Mouse (Mus musculus) ES-E14 (cell line): ENCODE results near the gene Prdx6. TPM values are rescaled to one million over a fixed set of nuclear protein-coding genes. Genes with fewer than 3 reads are reported as not detected.
"Not testable (repeated sequence)": the region's sequence is repeated elsewhere in the genome, so short reads cannot be mapped to it uniquely, and the experiment has no call there.

Experiments
- DNase-seq: peaks from one replicate; pipeline ENCODE4 v3.0.0-alpha.2; 2013; ENCODE audit warnings: low read depth, low spot score
- H3K27ac ChIP-seq: 2 replicates; pipeline ENCODE4 v1.5.1; 2012; ENCODE audit warnings: low read depth, mild to moderate bottlenecking, low read length, moderate library complexity, mixed read lengths; ENCODE audit not compliant: poor library complexity, insufficient read depth, severe bottlenecking
- H3K36me3 ChIP-seq: 2 replicates; pipeline ENCODE4 v1.6.1; 2012; ENCODE audit warnings: mild to moderate bottlenecking, low read length, moderate library complexity, mixed read lengths; ENCODE audit not compliant: control insufficient read depth, poor library complexity, insufficient read depth, severe bottlenecking
- H3K4me1 ChIP-seq, 2 experiments: fragments of 150-350 bp in 1 of 2; sonication (generic) in 1 of 2; 2 replicates each; pipeline ENCODE4 v1.6.1; 2012; ENCODE audit warnings: low read length in 2 of 2, mild to moderate bottlenecking in 1 of 2, mixed read lengths in 1 of 2; ENCODE audit not compliant: control insufficient read depth in 2 of 2, insufficient read depth in 2 of 2, poor library complexity in 1 of 2
- H3K4me3 ChIP-seq, 2 experiments: fragments of 150-350 bp in 1 of 2; sonication (generic) in 1 of 2; 2 replicates each; pipeline ENCODE4 v1.5.1; 2012; ENCODE audit warnings: low read length in 2 of 2, low read depth in 1 of 2, mild to moderate bottlenecking in 1 of 2, mixed read lengths in 1 of 2; ENCODE audit not compliant: insufficient read depth in 1 of 2, poor library complexity in 1 of 2, severe bottlenecking in 1 of 2
- H3K9ac ChIP-seq: 2 replicates; pipeline ENCODE4 v1.6.1; 2012; ENCODE audit warnings: low read depth, mild to moderate bottlenecking, low read length, mixed read lengths; ENCODE audit not compliant: poor library complexity, insufficient read depth, severe bottlenecking
- H3K9me3 ChIP-seq: fragments of 150-350 bp; sonication (generic); 2 replicates; pipeline ENCODE4 v1.6.1; 2012; ENCODE audit warnings: low read depth, mild to moderate bottlenecking, low read length; ENCODE audit not compliant: control insufficient read depth, insufficient read depth
- CHD2 ChIP-seq: IDR thresholded peaks from 2 replicates; pipeline ENCODE4 v1.6.1; 2014; ENCODE audit warnings: mild to moderate bottlenecking, low read depth, low read length, inconsistent platforms
- HCFC1 ChIP-seq: IDR thresholded peaks from 2 replicates; pipeline ENCODE4 v1.6.1; 2012; ENCODE audit warnings: low read length, inconsistent platforms, borderline replicate concordance; ENCODE audit not compliant: insufficient read depth
- MAFK ChIP-seq: IDR thresholded peaks from 2 replicates; pipeline ENCODE4 v1.6.1; 2014; ENCODE audit warnings: mild to moderate bottlenecking, low read depth, low read length, inconsistent platforms; ENCODE audit not compliant: insufficient read depth
- ZC3H11A ChIP-seq: IDR thresholded peaks from 2 replicates; pipeline ENCODE4 v1.6.1; 2012; ENCODE audit warnings: low read depth, mild to moderate bottlenecking, inconsistent platforms, low read length, borderline replicate concordance
- ZNF384 ChIP-seq: IDR thresholded peaks from 2 replicates; pipeline ENCODE4 v1.6.1; 2012; ENCODE audit warnings: low read depth, low read length, inconsistent platforms
- in situ Hi-C, 2 experiments: fragments of 600-800 bp; cut with MboI; formaldehyde crosslinking; loops; one replicate each; pipeline ENCODE4 v1.15.1; 2025; ENCODE audit warnings: low sequenced_read_pairs in 2 of 2, inconsistent platforms in 1 of 2; ENCODE audit not compliant: unreplicated experiment in 2 of 2
- total RNA-seq: library from RNA; depleted of rRNA; stranded (reverse); fragments of 300-350 nt; gene quantifications from 2 replicates; pipeline ENCODE4 v1.2.3, GENCODE M21; 2012

Gene Prdx6
- total RNA-seq, 1 experiment, result 390 TPM

- H3K9ac ChIP-seq, result no peak overlapping the region
- no peak for DNase-seq
- no peaks in the 10 kb centered on the region for H3K9me3 ChIP-seq
- 0 out of 4 replicates have a peak, but pooled peaks cover 0 to 2% of the 10 kb centered on the region in 2 experiments for H3K4me1 ChIP-seq
- TF ChIP-seq CHD2, result no peak
- no peak for TF ChIP-seq ZC3H11A
- no peak for TF ChIP-seq MAFK
- no peak for TF ChIP-seq HCFC1
- TF ChIP-seq ZNF384, result no peak
- in situ Hi-C loops, result loop anchor here in 1 of 2 experiments (10.0 kb wide), 1 partner anchor 65 kb away; no protein-coding TSS in a partner anchor
- no peak overlapping the region for H3K4me3 ChIP-seq
- H3K36me3 ChIP-seq, result no peaks in the 10 kb centered on the region
- H3K27ac ChIP-seq, result no peak overlapping the region
Observed at GRCm38 (mm10) chr1:161219816-161220215, 31.2 kb downstream of the Prdx6 start.

- Histone ChIP-seq H3K9me3 (no peaks in the 10 kb centered on the region), H3K4me1 (no peaks in the 10 kb centered on the region), H3K9ac (no peak overlapping the region), H3K36me3 (no peaks in the 10 kb centered on the region), H3K4me3 (no peak overlapping the region), H3K27ac (no peak overlapping the region)
- peak; percentile 59 for DNase-seq
- TF ChIP-seq ZC3H11A, result peak; percentile 92
- no peak for TF ChIP-seq MAFK
- in situ Hi-C loops, result loop anchor here in 1 of 2 experiments (10.0 kb wide), 1 partner anchor 70 kb away; no protein-coding TSS in a partner anchor
Observed at GRCm38 (mm10) chr1:161214465-161214864, 36.6 kb downstream of the Prdx6 start.

GRCm38 (mm10) chr1:161199856-161200255 lies 51.2 kb downstream of the Prdx6 start:
- no peaks in the 10 kb centered on the region for H3K4me1 ChIP-seq
- H3K9me3 ChIP-seq, result no peaks in the 10 kb centered on the region
- H3K9ac ChIP-seq, result no peak overlapping the region
- no peaks in the 10 kb centered on the region for H3K36me3 ChIP-seq
- TF ChIP-seq ZC3H11A, result no peak
- TF ChIP-seq HCFC1, result no peak
- no peak for TF ChIP-seq ZNF384
- TF ChIP-seq MAFK, result no peak
- no peak for TF ChIP-seq CHD2
- in situ Hi-C loops, result no loop called here
- H3K27ac ChIP-seq, result no peak overlapping the region
- DNase-seq, result no peak
- no peak overlapping the region for H3K4me3 ChIP-seq

GRCm38 (mm10) chr1:161196364-161196763 lies 54.7 kb downstream of the Prdx6 start:
- DNase-seq, H3K27ac ChIP-seq, in situ Hi-C loops, H3K9me3 ChIP-seq, H3K9ac ChIP-seq, H3K36me3 ChIP-seq, H3K4me1 ChIP-seq: not testable (repeated sequence)
- H3K4me3 ChIP-seq, result peak overlapping the region in 1 of 2 experiments; percentile 75; a peak in 2 of 4 replicates

- H3K9ac ChIP-seq, result no peak overlapping the region
- DNase-seq, result peak; percentile 86
- no peaks in the 10 kb centered on the region for H3K36me3 ChIP-seq
- H3K4me3 ChIP-seq, result peak overlapping the region; percentile 58 to 75
- no peak overlapping the region for H3K27ac ChIP-seq
- H3K9me3 ChIP-seq, result no peaks in the 10 kb centered on the region
- H3K4me1 ChIP-seq, result no peaks in the 10 kb centered on the region
- in situ Hi-C loops, result no loop called here
- TF ChIP-seq ZC3H11A (peak; percentile 41; the same call in 1 of the 2 replicates), CHD2 (no peak)
Observed at GRCm38 (mm10) chr1:161195541-161196351, 55.3 kb downstream of the Prdx6 start.
